Mouse (Mus musculus): ENCODE data around the gene Prdm8. TPM values are rescaled to one million over a fixed set of nuclear protein-coding genes. Genes with fewer than 3 reads are reported as not detected.

The Prdm8 gene
- polyA plus RNA-seq, 1 experiment from 2014 or later = not detected

- ATAC-seq (ENCODE audit: low FRiP score, low TSS enrichment) = no peak
- peaks cover 92% of the 10 kb centered on the region for H3K27me3 ChIP-seq (ENCODE audit: control insufficient read depth, insufficient read depth, low read length)
- H3K27ac ChIP-seq (ENCODE audit: low read depth, low read length) = no peak overlapping the region
- H3K9me3 ChIP-seq (ENCODE audit: control insufficient read depth, low read length) = no peaks in the 10 kb centered on the region
- no peaks in the 10 kb centered on the region for H3K36me3 ChIP-seq (ENCODE audit: control insufficient read depth, insufficient read depth, low read length)
- H3K4me1 ChIP-seq (ENCODE audit: control insufficient read depth, insufficient read depth, low read length) = peaks cover 9% of the 10 kb centered on the region; the same call in 1 of the 2 replicates
- no peak overlapping the region for H3K9ac ChIP-seq (ENCODE audit: low read depth, low read length)
- H3K4me2 ChIP-seq (replicated peaks; ENCODE audit: low read depth, low read length) = no peak overlapping the region
- H3K4me3 ChIP-seq (ENCODE audit: low read length) = no peak overlapping the region
- WGBS = 6% methylated on average over 9 of the region's 9 CpGs
Observed at GRCm38 (mm10) chr5:98171651-98172230, 4.7 kb downstream of the Prdm8 start.

DNA sequence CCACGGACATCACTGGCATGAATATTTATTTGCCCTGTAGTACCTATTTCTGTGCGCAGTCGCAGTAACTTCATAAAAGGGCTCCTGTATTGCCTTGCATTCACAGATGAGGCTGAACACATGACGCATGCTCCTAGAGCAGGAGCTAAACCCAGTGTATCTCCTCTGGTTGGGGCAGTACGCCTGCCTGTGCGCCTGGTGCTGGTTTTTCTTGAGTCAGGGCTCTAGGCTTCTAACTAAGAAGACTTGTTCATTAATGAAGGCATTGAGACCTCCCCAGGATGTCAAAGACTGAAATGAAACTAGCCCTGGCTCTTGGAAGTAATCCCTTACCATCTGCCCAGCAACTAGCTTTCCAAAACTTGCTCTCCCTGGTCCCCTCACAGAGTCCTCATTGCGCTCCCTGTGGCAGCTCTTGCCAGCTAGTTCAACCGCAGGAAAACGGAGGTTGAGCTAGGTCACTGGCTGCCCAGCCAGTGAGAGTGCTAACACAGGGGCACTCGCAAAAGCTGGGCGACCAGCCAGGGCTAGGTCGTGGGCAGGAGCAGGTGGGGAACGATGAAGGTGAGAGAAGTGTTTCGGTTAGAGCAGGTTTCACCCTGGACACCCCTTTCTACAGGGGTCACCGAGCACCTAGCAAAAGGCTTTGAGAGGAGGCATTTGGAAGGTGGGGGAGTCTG, 5.6 kb downstream of the Prdm8 start:
- Histone ChIP-seq H3K9me3 (ENCODE audit: control insufficient read depth, low read length) (no peaks in the 10 kb centered on the region), H3K9ac (ENCODE audit: low read depth, low read length) (no peak overlapping the region), H3K27ac (ENCODE audit: low read depth, low read length) (no peak overlapping the region), H3K4me1 (ENCODE audit: control insufficient read depth, insufficient read depth, low read length) (0 out of 2 replicates have a peak, but pooled peaks cover 5% of the 10 kb centered on the region), H3K4me2 (replicated peaks; ENCODE audit: low read depth, low read length) (no peak overlapping the region), H3K4me3 (ENCODE audit: low read length) (no peak overlapping the region), H3K27me3 (ENCODE audit: control insufficient read depth, insufficient read depth, low read length) (peaks cover 92% of the 10 kb centered on the region), H3K36me3 (ENCODE audit: control insufficient read depth, insufficient read depth, low read length) (no peaks in the 10 kb centered on the region)
- 3% methylated on average over 15 of the region's 15 CpGs for WGBS
- no peak for ATAC-seq (ENCODE audit: low FRiP score, low TSS enrichment)

DNA sequence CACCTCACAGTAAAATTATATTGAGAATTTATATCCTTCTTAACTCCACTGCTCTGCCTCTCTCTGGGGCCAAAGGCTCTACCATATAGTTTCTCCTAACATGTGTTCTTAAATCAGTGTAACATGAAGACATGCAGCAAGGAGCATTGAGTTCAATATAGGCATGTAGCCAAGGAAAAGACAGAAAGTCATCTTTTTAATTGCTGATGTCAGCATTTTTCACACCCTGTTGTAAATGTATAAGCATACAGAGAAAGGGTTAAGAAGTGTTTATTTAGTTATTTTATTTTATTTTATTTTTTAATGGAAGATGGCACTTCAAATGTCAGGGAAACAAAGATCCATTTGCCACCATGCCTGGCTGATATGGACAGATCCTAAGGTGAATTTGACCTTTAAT, 6.7 kb downstream of the Prdm8 start:
- Histone ChIP-seq H3K4me2 (replicated peaks; ENCODE audit: low read depth, low read length) (no peak overlapping the region), H3K4me1 (ENCODE audit: control insufficient read depth, insufficient read depth, low read length) (0 out of 2 replicates have a peak, but pooled peaks cover 4% of the 10 kb centered on the region), H3K4me3 (ENCODE audit: low read length) (no peak overlapping the region), H3K36me3 (ENCODE audit: control insufficient read depth, insufficient read depth, low read length) (no peaks in the 10 kb centered on the region), H3K27me3 (ENCODE audit: control insufficient read depth, insufficient read depth, low read length) (peaks cover 95% of the 10 kb centered on the region), H3K9me3 (ENCODE audit: control insufficient read depth, low read length) (no peaks in the 10 kb centered on the region), H3K9ac (ENCODE audit: low read depth, low read length) (no peak overlapping the region), H3K27ac (ENCODE audit: low read depth, low read length) (no peak overlapping the region)
- no peak for ATAC-seq (ENCODE audit: low FRiP score, low TSS enrichment)

GRCm38 (mm10) chr5:98179606-98180005, 12.6 kb downstream of the Prdm8 start:
- ATAC-seq (ENCODE audit: low FRiP score, low TSS enrichment) = no peak
- no peak overlapping the region for H3K9ac ChIP-seq (ENCODE audit: low read depth, low read length)
- 1% methylated on average over 12 of the region's 12 CpGs for WGBS
- peaks cover 6% of the 10 kb centered on the region; the same call in 1 of the 2 replicates for H3K4me1 ChIP-seq (ENCODE audit: control insufficient read depth, insufficient read depth, low read length)
- H3K36me3 ChIP-seq (ENCODE audit: control insufficient read depth, insufficient read depth, low read length) = no peaks in the 10 kb centered on the region
- H3K27ac ChIP-seq (ENCODE audit: low read depth, low read length) = no peak overlapping the region
- H3K4me2 ChIP-seq (replicated peaks; ENCODE audit: low read depth, low read length) = no peak overlapping the region
- no peaks in the 10 kb centered on the region for H3K9me3 ChIP-seq (ENCODE audit: control insufficient read depth, low read length)
- peaks cover 96% of the 10 kb centered on the region for H3K27me3 ChIP-seq (ENCODE audit: control insufficient read depth, insufficient read depth, low read length)
- no peak overlapping the region for H3K4me3 ChIP-seq (ENCODE audit: low read length)

DNA sequence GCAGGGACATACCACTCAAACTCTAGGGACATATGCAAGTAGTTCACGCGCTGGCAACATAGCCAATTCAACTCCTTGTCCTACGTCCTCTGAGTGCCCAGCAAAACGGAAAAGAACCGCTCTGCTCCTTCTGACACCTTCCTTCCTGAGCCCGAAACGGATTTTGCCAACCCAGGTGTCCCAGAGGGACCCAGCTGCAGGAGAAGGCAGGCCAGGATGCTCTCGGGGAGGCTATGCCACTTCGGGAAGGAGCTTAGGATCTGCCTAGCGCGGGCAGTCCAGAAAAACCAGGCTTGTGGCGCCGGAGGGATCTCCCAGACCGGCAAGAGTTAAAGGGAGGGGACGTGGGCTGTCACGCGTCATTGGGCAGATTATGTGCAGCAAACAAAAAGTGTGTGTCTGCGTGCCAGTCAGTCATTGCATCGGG, 13.5 kb downstream of the Prdm8 start:
- Histone ChIP-seq H3K4me1 (ENCODE audit: control insufficient read depth, insufficient read depth, low read length) (peaks cover 7% of the 10 kb centered on the region; the same call in 1 of the 2 replicates), H3K36me3 (ENCODE audit: control insufficient read depth, insufficient read depth, low read length) (no peaks in the 10 kb centered on the region)
- 0% methylated on average over 19 of the region's 19 CpGs for WGBS

GRCm38 (mm10) chr5:98180888-98181635, 14.1 kb downstream of the Prdm8 start:
- no peaks in the 10 kb centered on the region for H3K9me3 ChIP-seq (ENCODE audit: control insufficient read depth, low read length)
- peaks cover 10% of the 10 kb centered on the region; the same call in 1 of the 2 replicates for H3K4me1 ChIP-seq (ENCODE audit: control insufficient read depth, insufficient read depth, low read length)
- H3K4me3 ChIP-seq (ENCODE audit: low read length) = peak overlapping the region; percentile 3; the same call in 1 of the 2 replicates
- peaks cover 95% of the 10 kb centered on the region for H3K27me3 ChIP-seq (ENCODE audit: control insufficient read depth, insufficient read depth, low read length)
- no peak overlapping the region for H3K9ac ChIP-seq (ENCODE audit: low read depth, low read length)
- H3K27ac ChIP-seq (ENCODE audit: low read depth, low read length) = no peak overlapping the region
- no peaks in the 10 kb centered on the region for H3K36me3 ChIP-seq (ENCODE audit: control insufficient read depth, insufficient read depth, low read length)
- WGBS = under 1% methylated on average over 27 of the region's 27 CpGs
- no peak for ATAC-seq (ENCODE audit: low FRiP score, low TSS enrichment)
- H3K4me2 ChIP-seq (replicated peaks; ENCODE audit: low read depth, low read length) = no peak overlapping the region

More for the DNA sequence above, 13.5 kb downstream of the Prdm8 start:
- peak overlapping the region; percentile 17; the same call in 1 of the 2 replicates for H3K4me2 ChIP-seq (replicated peaks; ENCODE audit: low read depth, low read length)
- H3K27me3 ChIP-seq (ENCODE audit: control insufficient read depth, insufficient read depth, low read length) = peaks cover 95% of the 10 kb centered on the region
- no peak overlapping the region for H3K9ac ChIP-seq (ENCODE audit: low read depth, low read length)
- H3K4me3 ChIP-seq (ENCODE audit: low read length) = peak overlapping the region; percentile 3; the same call in 1 of the 2 replicates
- no peaks in the 10 kb centered on the region for H3K9me3 ChIP-seq (ENCODE audit: control insufficient read depth, low read length)
- no peak overlapping the region for H3K27ac ChIP-seq (ENCODE audit: low read depth, low read length)
- ATAC-seq (ENCODE audit: low FRiP score, low TSS enrichment) = peak; percentile 41; the same call in 1 of the 2 replicates

GRCm38 (mm10) chr5:98181686-98182602, 14.9 kb downstream of the Prdm8 start:
- H3K4me2 ChIP-seq (replicated peaks; ENCODE audit: low read depth, low read length) = no peak overlapping the region
- H3K27me3 ChIP-seq (ENCODE audit: control insufficient read depth, insufficient read depth, low read length) = peaks cover 96% of the 10 kb centered on the region
- no peaks in the 10 kb centered on the region for H3K36me3 ChIP-seq (ENCODE audit: control insufficient read depth, insufficient read depth, low read length)
- WGBS = 3% methylated on average over 16 of the region's 16 CpGs
- H3K27ac ChIP-seq (ENCODE audit: low read depth, low read length) = no peak overlapping the region
- H3K4me1 ChIP-seq (ENCODE audit: control insufficient read depth, insufficient read depth, low read length) = peaks cover 10% of the 10 kb centered on the region; the same call in 1 of the 2 replicates
- no peak for ATAC-seq (ENCODE audit: low FRiP score, low TSS enrichment)
- H3K9ac ChIP-seq (ENCODE audit: low read depth, low read length) = no peak overlapping the region
- no peaks in the 10 kb centered on the region for H3K9me3 ChIP-seq (ENCODE audit: control insufficient read depth, low read length)
- H3K4me3 ChIP-seq (ENCODE audit: low read length) = no peak overlapping the region

- no peak overlapping the region for H3K4me3 ChIP-seq (ENCODE audit: low read length)
- no peak overlapping the region for H3K9ac ChIP-seq (ENCODE audit: low read depth, low read length)
- no peaks in the 10 kb centered on the region for H3K9me3 ChIP-seq (ENCODE audit: control insufficient read depth, low read length)
- no peak overlapping the region for H3K4me2 ChIP-seq (replicated peaks; ENCODE audit: low read depth, low read length)
- H3K36me3 ChIP-seq (ENCODE audit: control insufficient read depth, insufficient read depth, low read length) = no peaks in the 10 kb centered on the region
- peaks cover 10% of the 10 kb centered on the region; the same call in 1 of the 2 replicates for H3K4me1 ChIP-seq (ENCODE audit: control insufficient read depth, insufficient read depth, low read length)
- no peak overlapping the region for H3K27ac ChIP-seq (ENCODE audit: low read depth, low read length)
- no peak for ATAC-seq (ENCODE audit: low FRiP score, low TSS enrichment)
- H3K27me3 ChIP-seq (ENCODE audit: control insufficient read depth, insufficient read depth, low read length) = peaks cover 93% of the 10 kb centered on the region
- WGBS = 1% methylated on average over 5 of the region's 5 CpGs
Observed at GRCm38 (mm10) chr5:98182603-98182920, 15.6 kb downstream of the Prdm8 start.
